Mouse (Mus musculus): ENCODE measurements around the gene Zyg11b.

Zyg11b gene

DNA sequence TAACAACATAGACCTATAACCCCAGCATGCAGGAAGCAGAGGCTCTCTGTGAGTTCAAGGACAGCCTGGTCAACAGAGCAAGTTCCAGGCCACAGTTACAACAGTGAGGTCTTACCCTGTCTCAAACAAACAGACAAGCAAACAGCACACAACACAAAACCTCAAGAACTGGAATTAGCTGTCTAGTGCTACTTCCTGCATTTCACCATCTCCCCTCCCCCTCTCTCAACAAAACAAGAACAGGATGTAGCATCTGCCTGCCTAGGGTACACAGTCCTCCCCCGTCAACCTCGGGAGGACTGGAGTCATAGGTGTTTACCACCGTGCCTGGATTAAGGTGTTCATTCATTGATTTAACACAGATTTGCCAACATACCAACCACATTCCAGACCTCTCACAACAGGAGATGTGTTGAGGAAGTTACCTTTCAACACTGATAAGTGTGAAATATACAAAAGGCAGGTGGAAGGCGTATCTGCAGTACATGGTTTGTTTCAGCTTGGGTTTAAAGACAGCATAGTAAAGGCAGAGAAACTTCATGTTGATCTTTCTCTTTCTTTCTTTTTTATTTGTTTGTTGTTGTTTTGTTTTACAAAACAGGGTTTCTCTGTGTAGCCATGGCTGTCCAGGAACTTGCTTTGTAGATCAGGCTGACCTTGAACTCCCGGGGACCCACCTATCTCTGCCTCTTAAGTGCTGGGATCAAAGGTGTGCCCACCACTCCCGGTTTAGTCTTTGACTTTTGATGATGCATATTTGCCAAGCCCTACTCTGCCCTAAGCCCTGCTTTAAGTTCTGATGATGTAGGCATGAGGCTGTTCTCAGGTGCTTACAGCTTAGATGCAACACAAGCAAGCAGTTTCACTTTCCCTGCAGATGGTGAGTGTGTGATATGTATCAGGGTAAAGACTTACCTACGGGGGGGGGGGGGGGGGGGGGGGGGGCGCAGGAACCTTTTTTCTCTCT, 18.0 kb upstream of the Zyg11b start:
- peak; percentile 79 for DNase-seq (ENCODE audit: low spot score)

GRCm38 (mm10) chr4:108317656-108318605, 17.0 kb upstream of the Zyg11b start:
- DNase-seq (ENCODE audit: low spot score) = no peak

DNA sequence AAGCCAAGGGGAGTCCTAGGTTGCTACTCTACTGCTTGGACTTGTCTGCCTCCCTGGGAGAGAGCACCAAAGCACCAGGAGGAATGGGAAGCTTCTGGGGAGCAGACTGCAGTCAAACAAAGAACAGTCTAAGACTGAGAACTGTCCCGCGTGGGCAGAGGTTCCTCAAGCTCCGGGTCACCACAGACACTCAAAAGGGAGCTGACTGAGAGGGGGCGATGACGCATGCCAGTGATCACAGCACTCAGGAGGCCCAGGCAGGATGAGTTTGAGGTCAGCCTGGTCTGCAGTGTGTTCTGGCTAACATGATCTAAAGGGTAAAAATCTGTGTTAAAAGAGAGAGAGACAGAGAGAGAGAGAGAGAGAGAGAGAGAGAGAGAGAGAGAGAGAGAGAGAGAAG, 13.1 kb upstream of the Zyg11b start:
- DNase-seq (ENCODE audit: low spot score) = no peak

- DNase-seq (ENCODE audit: low spot score) = no peak
These were observed 9.8 kb upstream of the Zyg11b start for GRCm38 (mm10) chr4:108310706-108311105.

- no peak for DNase-seq (ENCODE audit: low spot score)
These were observed 1.5 kb upstream of the Zyg11b start for GRCm38 (mm10) chr4:108302296-108302890.

DNA sequence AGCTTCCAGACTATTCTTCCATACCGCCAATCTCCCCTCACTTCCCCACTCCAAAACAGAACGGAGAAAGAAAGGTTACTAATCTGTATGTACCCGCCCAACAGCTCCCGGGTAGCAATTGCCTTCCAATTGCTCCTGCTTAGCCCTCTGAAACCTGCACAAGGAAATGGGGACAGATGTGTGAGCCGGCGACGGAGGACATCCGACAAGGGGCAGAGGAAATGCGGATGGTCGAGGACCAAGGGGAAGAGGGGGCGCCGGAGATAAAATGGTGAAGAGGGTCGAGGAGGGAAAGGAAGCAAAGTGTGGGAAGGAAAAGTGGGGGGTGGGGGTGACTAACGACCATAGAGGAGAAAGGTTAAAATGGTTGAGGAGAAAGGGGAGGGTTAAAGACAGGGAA, 630 bp downstream of the Zyg11b start:
- DNase-seq (ENCODE audit: low spot score) = no peak

GRCm38 (mm10) chr4:108276973-108277372, 23.9 kb downstream of the Zyg11b start:
- no peak for DNase-seq (ENCODE audit: low spot score)

GRCm38 (mm10) chr4:108272286-108272685, 28.6 kb downstream of the Zyg11b start:
- no peak for DNase-seq (ENCODE audit: low spot score)

GRCm38 (mm10) chr4:108265774-108266173, 35.1 kb downstream of the Zyg11b start:
- DNase-seq (ENCODE audit: low spot score) = no peak

DNA sequence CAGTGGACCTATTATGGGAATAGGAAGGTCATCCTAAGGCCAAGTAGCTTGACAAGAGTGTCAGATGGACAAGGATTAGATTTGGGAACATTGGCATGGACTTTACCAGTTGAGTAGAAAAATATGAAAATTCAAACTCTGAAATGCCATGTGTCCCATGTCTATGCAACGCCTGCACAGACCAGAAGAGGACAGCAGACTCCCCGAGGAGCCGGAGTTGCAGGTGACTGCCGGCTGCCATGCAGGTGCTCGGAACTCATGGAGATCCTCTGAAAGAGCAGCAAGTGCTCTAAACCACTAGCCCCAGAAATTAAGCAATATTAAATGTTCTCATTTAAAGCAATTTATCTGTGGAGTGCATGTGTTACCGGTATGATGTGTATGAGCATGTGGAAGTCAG, 47.6 kb downstream of the Zyg11b start:
- no peak for DNase-seq (ENCODE audit: low spot score)

DNA sequence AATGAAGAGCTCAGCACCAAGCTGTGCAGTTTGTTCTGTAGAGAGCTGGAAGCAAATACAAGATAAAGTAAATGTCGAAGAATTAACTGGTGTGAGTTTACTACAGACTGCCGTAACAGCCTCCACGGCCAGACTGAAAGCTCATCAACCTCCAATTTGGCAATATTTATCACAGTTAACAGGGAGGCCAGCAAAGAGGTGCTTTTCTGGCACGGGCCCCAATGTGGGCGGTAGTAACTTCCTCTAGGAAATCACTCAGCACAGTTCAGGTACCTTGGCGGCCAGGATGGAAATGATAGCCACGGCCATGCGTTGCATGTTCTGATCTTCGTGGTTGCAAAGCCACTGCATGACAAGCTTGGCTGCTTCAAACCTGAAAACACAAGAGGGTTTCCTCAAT, 50.4 kb downstream of the Zyg11b start:
- DNase-seq (ENCODE audit: low spot score) = no peak

GRCm38 (mm10) chr4:108249314-108249713, 51.6 kb downstream of the Zyg11b start:
- DNase-seq (ENCODE audit: low spot score) = no peak

DNA sequence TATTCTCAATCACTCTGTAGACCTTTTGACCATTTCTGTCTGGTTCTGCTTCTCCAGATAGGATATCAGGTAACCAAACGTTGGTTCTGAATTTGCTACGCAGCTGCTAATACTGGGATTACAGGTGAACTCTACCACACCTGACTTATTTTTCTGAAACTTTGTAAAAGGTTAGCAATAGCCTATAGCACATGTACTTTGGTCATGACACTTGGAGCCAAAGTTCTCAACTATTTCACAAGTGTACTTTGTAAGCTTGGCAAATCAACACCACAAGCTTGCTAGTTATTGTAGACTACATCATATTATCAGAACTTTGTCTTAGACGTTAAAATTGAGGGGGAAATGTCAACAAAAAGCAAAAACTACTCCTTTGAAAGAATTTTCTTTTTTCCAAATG, 67.2 kb downstream of the Zyg11b start:
- DNase-seq (ENCODE audit: low spot score) = no peak

- peak; percentile 81 for DNase-seq (ENCODE audit: low spot score)
These were observed 75.5 kb downstream of the Zyg11b start for GRCm38 (mm10) chr4:108225341-108225872.

DNA sequence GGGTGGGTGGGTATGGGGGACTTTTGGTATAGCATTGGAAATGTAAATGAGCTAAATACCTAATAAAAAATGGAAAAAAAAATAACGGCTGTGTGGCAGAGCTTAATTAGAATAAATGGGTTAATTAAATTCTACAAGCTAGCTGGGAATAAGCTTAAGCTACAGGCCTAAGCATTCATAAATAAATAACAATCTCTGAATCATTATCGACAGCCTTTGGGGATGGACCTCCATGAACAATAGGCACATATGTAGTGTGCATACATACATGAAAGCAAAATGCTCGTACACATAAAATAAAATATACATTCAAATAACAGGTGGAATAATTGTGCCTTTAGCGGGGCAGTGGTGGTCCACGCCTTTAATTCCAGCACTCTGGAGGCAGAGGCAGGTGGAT, 78.4 kb downstream of the Zyg11b start:
- DNase-seq (ENCODE audit: low spot score) = no peak

DNA sequence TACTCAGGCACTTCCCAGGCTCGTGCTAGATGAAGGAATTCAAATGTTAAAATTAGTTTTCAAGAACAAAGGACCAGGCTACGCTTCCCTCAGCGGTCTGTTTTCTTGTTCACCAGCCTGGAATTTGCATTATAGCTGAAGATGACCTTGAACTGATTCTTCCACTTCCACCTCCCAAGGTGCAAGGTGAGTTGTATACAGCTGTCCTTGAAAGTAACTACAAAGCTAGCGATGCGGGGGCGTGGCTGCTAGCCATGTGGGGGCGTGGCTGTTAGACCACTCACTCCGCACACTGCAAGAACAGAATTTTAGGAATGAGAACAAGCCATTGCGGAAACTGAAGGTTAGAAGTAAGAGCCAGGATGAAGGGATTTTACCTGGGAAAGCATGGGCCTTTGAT, 81.9 kb downstream of the Zyg11b start:
- DNase-seq (ENCODE audit: low spot score) = peak; percentile 47

DNA sequence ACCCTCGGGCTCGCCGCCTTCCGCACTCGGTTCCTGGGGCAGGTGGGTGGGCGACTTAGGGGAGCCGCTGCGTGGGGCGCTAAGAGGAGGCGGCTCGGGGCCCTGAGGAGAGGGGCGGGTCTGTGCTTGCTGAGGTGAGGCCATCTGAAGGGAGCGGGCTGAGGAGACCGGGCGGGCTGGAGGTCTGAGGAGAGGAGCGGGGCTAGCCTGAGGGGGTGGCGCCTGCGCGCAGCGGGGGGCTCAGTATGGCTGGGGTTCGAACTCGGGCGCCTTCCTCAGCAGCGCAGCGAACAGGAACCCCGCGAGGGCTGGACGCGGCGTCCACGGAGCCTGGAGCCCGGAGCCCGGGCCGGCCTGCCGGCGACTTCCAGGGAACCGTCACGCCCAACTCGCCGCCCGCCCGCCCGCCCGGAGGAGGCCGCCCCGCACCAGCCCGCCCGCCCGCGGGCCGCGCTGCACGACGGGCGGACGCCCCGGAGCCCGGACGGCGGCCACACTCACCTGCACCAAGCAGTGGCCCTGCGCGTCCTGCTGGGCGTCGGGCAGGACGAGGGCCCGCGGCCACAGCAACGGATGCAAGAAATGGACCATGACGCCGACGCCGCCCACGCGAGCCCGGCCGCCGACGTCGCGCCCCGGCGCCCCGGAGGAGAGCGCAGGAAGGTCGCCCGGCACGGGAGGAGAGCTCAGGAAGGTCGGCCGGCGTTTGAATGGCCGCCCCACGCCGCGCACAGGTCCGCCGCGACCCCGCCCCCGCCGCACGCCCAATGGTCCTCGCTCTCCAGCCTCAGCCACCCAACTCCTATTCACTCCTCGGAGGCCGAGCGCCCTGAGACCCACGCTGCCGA, 83.3 kb downstream of the Zyg11b start, which contains the start of gene Zyg11a:
Gene Zyg11a, minus strand, starts transcription at position 717 of the 848 bp plus-strand sequence.
- DNase-seq (ENCODE audit: low spot score) = peak; percentile 71

DNA sequence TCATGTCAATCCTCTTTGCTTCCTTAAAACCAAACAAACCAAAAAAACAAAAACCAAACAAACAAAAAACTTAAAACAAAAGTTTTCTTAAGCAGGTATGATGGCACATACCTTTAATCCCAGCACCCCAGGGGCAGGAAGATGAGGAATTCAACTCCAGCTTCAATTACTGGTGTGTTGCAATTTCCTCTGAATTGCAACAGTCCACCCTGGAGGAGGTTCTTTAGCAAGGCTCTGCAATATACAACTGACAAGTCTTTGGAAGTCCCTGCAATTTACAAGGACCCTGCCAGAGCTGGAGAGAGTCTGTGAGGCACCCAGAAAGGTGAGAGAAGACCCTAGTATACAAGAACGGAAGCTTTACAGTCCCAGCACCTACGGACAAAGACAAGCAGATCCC, 87.9 kb downstream of the Zyg11b start:
- no peak for DNase-seq (ENCODE audit: low spot score)

GRCm38 (mm10) chr4:108204629-108205028, 96.3 kb downstream of the Zyg11b start:
- no peak for DNase-seq (ENCODE audit: low spot score)

DNA sequence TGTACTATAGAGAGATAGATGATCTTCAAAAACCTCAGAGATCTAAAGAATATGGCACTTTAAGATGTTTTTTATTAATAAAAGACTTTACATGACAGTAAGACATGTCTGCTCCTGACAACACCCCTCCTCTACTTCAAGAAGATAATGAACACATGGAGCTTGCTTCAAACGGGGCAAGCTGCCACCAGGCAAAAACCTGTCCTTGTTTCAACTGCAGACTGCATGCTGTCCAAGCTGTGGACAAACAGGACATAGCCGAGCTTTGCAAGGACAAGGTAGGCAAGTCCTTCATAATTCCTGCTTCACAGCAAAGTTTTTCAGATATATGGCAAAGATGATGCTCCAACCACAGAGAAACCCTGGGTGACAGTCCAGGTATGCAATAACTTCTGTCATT, 101.7 kb downstream of the Zyg11b start:
- no peak for DNase-seq (ENCODE audit: low spot score)

DNA sequence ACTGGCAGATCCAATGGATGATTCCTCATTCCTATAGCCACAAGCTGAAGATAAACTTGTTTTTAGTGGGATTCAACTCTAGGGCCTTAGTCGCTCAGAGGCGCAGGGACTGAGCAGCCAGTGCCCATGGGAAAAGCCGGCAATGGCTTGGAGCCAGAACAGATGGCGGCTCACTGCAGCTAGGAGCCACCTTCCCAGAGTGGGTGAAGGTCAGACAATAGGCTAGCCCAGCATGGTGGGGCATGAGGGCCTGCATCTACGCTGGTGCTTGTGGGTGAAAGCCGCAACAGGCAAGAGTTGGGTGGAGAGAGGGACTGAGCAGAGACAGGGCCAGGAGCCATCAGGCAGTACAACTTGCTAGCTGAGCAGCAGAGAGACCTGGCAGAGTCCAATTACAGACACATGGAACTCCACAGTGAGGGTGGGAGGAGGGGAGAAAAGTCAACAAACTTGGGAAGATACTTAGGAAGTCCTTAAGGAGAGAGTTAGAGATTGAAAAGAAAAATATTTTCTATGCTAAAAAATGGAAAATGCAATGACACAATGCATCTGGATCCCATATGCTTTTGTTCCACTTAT, 104.5 kb downstream of the Zyg11b start:
- peak; percentile 29 for DNase-seq (ENCODE audit: low spot score)
